Mouse (Mus musculus) gastrocnemius, adult 2 months (tissue): ENCODE measurements at regions not wholly inside any gene's neighbourhood (a gene's known extent, or its start where the extent isn't known, plus 50 kb on each side); places are given as distances from the start of the nearest gene placed in this dataset.

ENCODE experiments used
- DNase-seq: peaks from one replicate; pipeline ENCODE4 v3.0.0; 2022
- H3K27ac ChIP-seq: fragments of 200-600 bp; 2 replicates; pipeline ENCODE4 v1.8.1; 2022; ENCODE audit warnings: mild to moderate bottlenecking
- H3K4me3 ChIP-seq: fragments of 200-600 bp; 2 replicates; pipeline ENCODE4 v1.8.1; 2022; ENCODE audit warnings: mild to moderate bottlenecking, moderate library complexity
- CTCF ChIP-seq: fragments of 200-600 bp; IDR thresholded peaks from 2 replicates; pipeline ENCODE4 v1.8.1; 2022; ENCODE audit warnings: antibody characterized with exemption, mild to moderate bottlenecking, moderate library complexity
- intact Hi-C: fragments of 180-260 bp; cut with DNase I; formaldehyde crosslinking; loops from one replicate; pipeline ENCODE4 v1.15.1; 2025

- intact Hi-C loops: no loop called here
- DNase-seq: no peak
- Histone ChIP-seq H3K27ac (no peak overlapping the region), H3K4me3 (no peak overlapping the region)
- TF ChIP-seq CTCF: no peak
Measured at GRCm38 (mm10) chr8:103173803-103174429, 388.5 kb upstream of the Cdh11 start.

GRCm38 (mm10) chr8:103180661-103181060 is 395.2 kb upstream of the Cdh11 start:
- intact Hi-C loops: no loop called here
- Histone ChIP-seq H3K27ac (no peak overlapping the region), H3K4me3 (no peak overlapping the region)
- no peak for DNase-seq
- no peak for TF ChIP-seq CTCF

DNA sequence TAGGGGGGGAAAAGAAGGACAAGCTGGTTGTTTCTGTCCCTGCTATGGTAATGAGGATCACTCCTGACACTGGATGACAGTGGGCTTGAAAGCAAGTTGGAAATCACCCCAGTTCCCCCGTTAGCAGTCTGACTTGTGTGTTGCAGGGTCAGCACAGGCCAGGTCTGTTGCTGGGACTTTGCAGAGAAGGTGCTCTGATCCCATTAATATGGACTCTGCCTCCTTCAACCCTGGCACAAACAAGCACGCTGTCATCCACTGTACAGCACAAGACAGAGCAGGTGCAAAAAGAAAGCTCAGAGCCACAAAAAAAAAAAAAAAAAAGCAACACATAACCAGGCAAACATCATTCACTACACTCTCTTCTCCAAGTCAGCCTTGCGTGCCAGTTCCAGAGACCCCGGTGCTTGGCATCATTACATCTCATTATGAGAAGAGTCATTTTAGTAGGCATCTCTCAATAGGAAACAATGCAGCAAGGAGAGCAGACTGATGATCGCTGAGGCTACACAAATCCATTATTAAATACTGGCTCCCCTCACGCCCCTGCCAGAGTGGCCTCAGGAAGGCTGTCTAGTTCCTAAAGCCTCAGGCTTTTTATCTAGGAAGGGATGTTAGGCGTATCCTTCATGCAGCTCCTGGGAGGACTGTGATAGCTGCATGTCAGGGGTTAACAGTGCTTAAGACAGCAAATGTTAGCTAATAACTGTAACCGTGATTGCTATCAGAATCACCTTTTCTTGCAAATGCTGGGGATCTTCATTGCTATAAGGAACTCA is 403.5 kb upstream of the Cdh11 start:
- intact Hi-C loops: no loop called here
- no peak for DNase-seq

GRCm38 (mm10) chr8:103198251-103198650 is 412.8 kb upstream of the Cdh11 start:
- no peak for DNase-seq
- no peak overlapping the region for H3K27ac ChIP-seq
- TF ChIP-seq CTCF: no peak
- intact Hi-C loops: no loop called here
- H3K4me3 ChIP-seq: no peak overlapping the region

More for the DNA sequence above, 403.5 kb upstream of the Cdh11 start:
- no peak for TF ChIP-seq CTCF
- Histone ChIP-seq H3K4me3 (no peak overlapping the region), H3K27ac (no peak overlapping the region)

- H3K27ac ChIP-seq: no peak overlapping the region
Measured at GRCm38 (mm10) chr8:103199696-103200615, 414.5 kb upstream of the Cdh11 start.

GRCm38 (mm10) chr8:103203710-103204109 is 418.3 kb upstream of the Cdh11 start:
- intact Hi-C loops: no loop called here
- Histone ChIP-seq H3K27ac (no peak overlapping the region), H3K4me3 (no peak overlapping the region)
- DNase-seq: no peak
- TF ChIP-seq CTCF: no peak

More at GRCm38 (mm10) chr8:103199696-103200615, 414.5 kb upstream of the Cdh11 start:
- TF ChIP-seq CTCF: no peak
- intact Hi-C loops: no loop called here
- H3K4me3 ChIP-seq: no peak overlapping the region
- no peak for DNase-seq

GRCm38 (mm10) chr8:103214606-103215005 is 429.2 kb upstream of the Cdh11 start:
- no peak for DNase-seq
- TF ChIP-seq CTCF: no peak
- H3K27ac ChIP-seq: no peak overlapping the region
- intact Hi-C loops: no loop called here
- H3K4me3 ChIP-seq: no peak overlapping the region

DNA sequence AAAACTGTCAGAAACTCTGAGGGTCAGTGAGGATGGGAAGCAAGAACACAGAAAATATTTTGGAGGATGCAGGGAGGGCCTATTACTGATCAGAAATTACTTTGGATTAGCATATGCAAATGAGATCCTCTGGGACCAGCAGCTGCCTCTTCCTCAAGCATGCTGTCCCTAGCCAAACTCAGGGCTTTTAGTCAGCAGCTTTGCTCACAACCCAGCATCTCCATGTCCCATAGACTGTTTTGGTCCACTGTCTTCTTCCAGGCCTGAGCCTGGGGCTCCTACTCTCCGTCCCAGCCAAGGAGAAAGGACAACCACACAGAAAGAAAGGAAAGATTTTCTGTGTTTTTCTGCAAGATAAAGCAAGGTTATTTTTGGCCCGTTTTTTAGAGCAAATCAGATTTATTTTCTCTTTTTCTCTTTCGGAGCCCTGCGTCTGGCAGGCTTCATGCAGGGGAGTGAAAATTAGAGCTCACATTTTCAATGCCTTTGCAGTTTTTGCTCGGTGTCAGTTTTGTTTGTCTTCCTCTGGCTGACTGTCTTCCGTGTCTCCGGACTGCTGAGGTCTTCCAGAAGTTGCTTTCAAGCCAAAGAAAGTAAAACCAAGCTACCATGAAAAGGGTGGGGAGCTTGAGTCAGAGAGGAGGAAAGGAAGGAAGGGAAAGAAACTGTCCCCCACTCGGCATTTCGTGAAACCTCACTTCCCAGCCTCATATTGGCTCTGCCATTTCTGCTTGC is 445.5 kb upstream of the Cdh11 start:
- intact Hi-C loops: no loop called here
- no peak for TF ChIP-seq CTCF
- peak overlapping the region; percentile 48; the same call in 1 of the 2 replicates for H3K27ac ChIP-seq
- DNase-seq: peak; percentile 15
- no peak overlapping the region for H3K4me3 ChIP-seq

GRCm38 (mm10) chr8:103234374-103234773 is 448.9 kb upstream of the Cdh11 start:
- no peak for DNase-seq
- intact Hi-C loops: no loop called here
- Histone ChIP-seq H3K4me3 (no peak overlapping the region), H3K27ac (no peak overlapping the region)
- no peak for TF ChIP-seq CTCF

GRCm38 (mm10) chr8:103235614-103236013 is 450.2 kb upstream of the Cdh11 start:
- no peak for TF ChIP-seq CTCF
- intact Hi-C loops: no loop called here

GRCm38 (mm10) chr8:103238456-103238970 is 453.1 kb upstream of the Cdh11 start:
- Histone ChIP-seq H3K27ac (no peak overlapping the region), H3K4me3 (no peak overlapping the region)
- intact Hi-C loops: no loop called here
- no peak for TF ChIP-seq CTCF
- no peak for DNase-seq

More at GRCm38 (mm10) chr8:103235614-103236013, 450.2 kb upstream of the Cdh11 start:
- Histone ChIP-seq H3K4me3 (no peak overlapping the region), H3K27ac (no peak overlapping the region)
- DNase-seq: peak; percentile 33

DNA sequence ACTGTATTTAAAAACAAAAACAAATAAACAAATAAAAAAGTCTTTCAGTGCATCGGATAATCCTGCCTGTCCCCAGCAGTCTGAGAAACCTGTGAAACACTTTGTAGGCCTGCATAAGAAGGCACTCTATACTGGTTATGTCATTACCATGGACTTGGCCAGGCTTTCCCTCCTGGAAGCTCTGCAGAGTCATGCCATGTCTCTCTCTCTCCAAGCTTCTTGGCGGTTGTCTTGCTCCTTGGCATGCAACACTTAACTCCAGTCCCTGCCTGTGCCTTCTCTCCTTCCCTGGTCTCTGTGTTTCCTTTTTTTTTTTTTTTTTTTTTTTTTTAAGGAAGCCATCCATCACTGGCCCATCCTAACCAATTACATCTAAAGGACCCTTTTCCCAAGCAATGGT is 458.7 kb upstream of the Cdh11 start:
- no peak overlapping the region for H3K4me3 ChIP-seq
- no peak overlapping the region for H3K27ac ChIP-seq
- intact Hi-C loops: no loop called here
- TF ChIP-seq CTCF: no peak
- DNase-seq: peak; percentile 25
